Mouse (Mus musculus) embryo, embryonic 10.5 days (tissue): ENCODE measurements around the gene Ing3.
A peak's percentile ranks its signal among the peaks of the same experiment; 100 is the strongest.

Source experiments
- DNase-seq: peaks from one replicate; pipeline ENCODE4 v3.0.0-alpha.2; 2015; ENCODE audit warnings: low spot score

The Ing3 gene

GRCm38 (mm10) chr6:21991151-21991550 lies 41.8 kb downstream of the Ing3 start:
- DNase-seq = no peak

GRCm38 (mm10) chr6:21993070-21993469 lies 43.7 kb downstream of the Ing3 start:
- no peak for DNase-seq

DNA sequence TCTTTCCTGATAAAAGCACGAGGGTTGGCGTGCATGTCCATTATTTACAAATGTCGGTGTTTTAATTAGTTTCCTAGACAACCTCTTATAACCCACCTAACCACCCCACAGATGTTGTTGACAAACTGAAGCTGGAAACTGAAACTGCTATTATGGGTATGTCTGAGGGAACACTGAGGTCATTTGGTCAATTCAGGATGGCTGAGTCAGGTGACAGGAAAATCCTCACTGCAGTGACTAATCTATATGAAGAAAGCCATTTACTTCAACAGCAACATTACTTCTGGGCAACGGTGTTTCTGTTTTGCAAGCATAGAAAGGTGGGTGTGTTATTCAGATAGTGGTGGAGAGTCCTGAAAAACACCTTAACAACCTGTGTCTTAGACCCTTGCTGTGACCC lies 48.8 kb downstream of the Ing3 start:
- DNase-seq = no peak

- peak; percentile 58 for DNase-seq
Observed at GRCm38 (mm10) chr6:21999025-21999424, 49.7 kb downstream of the Ing3 start.

DNA sequence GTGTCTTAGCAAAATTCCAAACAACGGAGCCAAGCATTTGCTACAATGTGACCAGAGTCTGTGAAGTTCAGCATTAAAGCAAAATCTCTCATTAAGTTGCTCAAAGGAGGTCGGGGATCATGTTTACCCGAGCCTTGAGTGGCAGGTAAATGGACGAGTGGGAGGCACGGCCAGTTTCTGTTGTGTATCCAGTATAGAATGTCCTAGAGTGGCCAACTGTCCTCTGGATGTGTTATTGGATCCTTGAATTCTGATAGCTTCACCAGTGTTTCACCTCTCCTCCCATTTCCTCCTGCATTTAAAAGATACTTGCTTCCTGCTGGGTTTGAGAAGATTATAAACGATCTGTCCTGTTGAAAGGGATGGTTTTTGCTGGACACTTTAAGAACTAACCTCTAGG lies 50.7 kb downstream of the Ing3 start:
- peak; percentile 50 for DNase-seq

DNA sequence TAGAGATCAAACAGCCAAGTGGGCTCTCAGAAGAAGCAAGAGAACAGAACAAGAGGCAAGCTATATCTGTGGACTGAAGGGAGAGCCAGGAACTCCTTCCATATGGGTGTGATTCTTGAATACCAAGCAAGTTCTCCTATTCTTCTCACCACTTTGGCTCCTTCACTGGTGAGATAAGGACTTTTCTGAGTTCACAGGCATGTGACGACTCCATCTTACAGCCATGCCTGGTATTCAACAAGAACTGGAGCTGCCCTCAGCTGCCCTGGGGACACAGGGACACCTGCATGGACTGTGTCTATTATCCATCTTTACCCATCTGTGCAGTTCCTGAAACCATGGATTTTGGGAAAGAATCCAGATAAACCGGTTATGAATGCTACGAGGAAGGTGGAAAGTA lies 51.5 kb downstream of the Ing3 start:
- DNase-seq = no peak

GRCm38 (mm10) chr6:22001284-22001916 lies 52.0 kb downstream of the Ing3 start:
- DNase-seq = no peak

- no peak for DNase-seq
Observed at GRCm38 (mm10) chr6:22002521-22003199, 53.3 kb downstream of the Ing3 start.

DNA sequence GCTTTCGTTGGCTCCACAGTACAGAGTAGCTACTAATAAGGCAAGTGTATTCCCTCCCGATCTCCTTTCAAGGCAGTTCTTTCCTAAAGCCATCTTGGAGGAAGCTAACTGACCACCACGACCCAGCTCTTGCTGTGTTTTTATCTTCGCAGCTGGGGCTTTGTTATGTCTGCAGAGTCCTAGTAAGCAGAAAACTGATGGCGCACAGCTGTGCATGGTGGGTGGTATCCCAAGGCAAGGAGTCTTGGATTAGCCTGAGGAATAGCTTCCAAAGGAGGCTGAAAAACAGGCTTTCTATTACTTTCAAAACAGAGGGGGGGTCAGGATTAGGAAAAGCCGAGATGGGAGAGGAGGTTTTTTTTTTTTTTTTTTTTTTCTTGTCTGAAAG lies 53.8 kb downstream of the Ing3 start:
- peak; percentile 79 for DNase-seq

DNA sequence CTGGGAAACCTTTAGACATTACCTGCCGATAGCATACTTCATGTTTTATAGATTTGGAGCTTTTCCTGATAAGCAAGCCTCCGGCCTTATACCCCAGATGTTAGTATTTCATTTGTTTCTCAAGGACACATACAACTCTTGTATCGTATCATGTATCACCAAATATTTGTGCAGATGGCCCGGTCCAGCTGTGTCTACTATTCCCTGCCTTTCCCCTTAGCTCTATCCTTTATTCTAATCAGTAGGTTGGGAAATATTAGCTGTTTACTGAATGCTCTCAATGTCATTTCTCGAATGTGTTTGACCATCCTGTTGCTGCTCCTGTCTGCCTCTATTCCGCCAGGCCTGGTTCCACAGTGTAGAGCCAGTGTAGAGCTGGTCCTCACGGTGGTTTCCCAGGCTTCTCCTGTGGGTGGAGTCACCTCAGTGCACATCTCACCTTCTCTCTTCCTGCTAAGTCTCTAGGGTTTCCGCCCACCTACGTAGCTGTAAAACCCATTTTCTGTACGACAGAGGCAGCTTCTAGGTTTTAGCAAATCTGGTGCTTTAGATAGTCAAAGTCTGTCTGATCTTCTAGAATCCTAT lies 54.7 kb downstream of the Ing3 start:
- no peak for DNase-seq

- no peak for DNase-seq
Observed at GRCm38 (mm10) chr6:22008346-22008745, 59.0 kb downstream of the Ing3 start.

GRCm38 (mm10) chr6:22010258-22010657 lies 60.9 kb downstream of the Ing3 start:
- DNase-seq = no peak

DNA sequence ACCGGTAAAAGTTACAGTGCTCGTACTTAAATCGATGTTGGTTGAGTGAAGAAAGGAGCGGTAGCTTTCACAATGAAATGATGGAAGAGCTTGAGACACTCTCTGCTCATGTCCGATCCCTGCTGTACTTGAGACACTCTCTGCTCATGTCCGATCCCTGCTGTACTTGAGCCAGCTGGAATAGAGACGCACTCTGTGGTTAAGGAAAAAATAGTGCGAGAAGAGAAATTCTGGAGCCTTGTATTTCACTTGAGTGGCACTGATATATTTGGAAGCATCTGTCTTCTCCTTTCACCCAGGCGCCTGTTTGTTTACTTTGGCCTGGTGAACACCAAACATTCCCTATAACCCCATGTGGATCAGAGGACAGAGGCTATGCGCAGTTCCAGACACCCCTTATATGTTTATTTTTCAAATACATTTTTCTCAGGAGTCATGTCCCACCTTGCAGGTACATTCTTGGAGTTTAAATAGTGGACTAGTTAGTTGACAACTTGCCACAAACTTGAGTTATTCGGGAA lies 61.5 kb downstream of the Ing3 start:
- no peak for DNase-seq

GRCm38 (mm10) chr6:22011546-22011945 lies 62.2 kb downstream of the Ing3 start:
- DNase-seq = no peak

DNA sequence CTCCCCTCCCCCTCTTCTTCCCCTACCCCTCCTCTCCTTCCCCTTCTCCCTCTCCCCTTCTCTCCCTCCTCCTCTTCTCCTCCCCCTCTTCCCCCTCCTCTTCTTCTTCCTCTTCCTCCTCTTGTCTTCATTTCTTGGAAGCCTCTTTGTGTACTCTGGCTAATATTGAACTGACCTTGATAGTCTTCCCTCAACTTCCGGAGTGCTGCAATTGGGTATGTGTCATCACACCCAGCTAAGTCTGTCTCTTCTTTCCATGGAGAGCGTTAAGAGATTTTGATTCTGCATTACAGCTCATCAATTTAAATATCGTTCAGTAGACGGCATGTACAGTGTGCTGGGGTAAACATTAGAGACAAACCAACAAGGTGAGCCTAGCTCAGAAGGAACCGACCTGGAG lies 62.7 kb downstream of the Ing3 start:
- DNase-seq = no peak

DNA sequence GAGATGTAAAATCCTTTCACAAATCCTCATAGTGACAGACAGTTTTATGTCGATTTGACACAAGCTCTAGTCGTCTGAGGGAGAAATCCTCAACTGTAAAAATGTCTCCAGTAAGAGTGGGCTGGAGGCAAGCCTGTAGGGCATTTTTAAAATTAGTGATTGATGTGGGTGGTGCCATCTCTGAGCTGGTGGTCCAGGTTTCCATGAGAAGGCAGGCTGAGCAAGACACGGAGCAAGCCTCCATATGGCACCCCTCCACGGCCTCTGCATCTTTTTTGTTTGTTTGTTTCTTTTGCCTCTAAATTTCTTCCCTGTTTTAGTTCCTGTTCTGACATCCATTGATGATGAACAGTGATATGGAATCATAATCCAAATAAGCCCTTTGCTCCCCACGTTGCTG lies 63.1 kb downstream of the Ing3 start:
- no peak for DNase-seq

DNA sequence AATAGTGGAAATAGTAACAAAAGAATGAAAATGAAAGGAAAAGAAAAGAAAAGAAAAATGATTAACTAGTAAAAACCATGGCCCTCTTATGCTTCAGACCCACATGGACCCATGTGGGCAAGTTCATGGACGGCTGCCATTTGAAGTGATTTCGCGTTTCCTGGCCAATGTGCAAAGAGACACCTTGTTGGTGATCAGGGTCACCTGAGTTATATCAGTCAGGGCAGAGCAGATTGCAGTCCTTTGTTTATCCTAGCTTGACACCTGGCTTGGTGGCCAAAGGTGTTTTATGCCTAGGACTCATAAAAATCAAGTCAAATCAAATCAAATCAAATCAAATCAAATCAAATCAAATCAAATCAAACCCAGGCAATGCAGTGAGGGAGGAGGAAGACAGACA lies 64.0 kb downstream of the Ing3 start:
- no peak for DNase-seq

DNA sequence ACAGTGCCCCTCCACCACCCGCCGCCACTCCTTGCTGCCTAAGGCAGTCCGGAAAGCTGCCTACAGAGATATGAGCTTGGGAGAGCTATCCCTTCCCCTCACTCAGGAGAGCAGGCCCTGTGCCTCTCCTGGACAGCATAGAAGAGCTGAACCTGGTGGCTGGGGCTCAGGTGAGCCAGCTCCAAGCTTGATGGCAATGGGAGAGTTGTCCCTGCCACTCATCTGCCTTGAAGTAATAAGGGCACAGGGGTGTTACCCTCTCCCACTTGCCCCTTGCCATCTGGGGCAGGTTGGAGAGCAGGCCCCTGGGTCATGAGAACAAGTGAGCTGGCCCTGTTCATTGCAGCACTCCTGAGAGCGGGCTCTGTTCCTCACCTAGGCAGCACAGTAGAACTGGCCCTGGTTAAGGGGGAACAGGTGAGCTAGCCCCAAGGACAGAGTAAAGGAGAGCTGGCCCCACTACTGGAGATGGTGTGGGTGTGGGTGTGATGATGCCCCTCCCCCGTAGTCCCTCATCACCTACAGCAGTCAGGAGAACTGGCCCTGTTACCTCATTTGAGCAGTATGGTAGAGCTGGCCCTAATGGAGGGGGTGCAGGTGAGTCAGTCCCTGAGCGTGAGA lies 65.0 kb downstream of the Ing3 start:
- no peak for DNase-seq

GRCm38 (mm10) chr6:22017631-22018030 lies 68.3 kb downstream of the Ing3 start:
- no peak for DNase-seq

- DNase-seq = no peak
Observed at GRCm38 (mm10) chr6:22018768-22019445, 69.5 kb downstream of the Ing3 start.

- no peak for DNase-seq
Observed at GRCm38 (mm10) chr6:22019637-22020036, 70.3 kb downstream of the Ing3 start.

DNA sequence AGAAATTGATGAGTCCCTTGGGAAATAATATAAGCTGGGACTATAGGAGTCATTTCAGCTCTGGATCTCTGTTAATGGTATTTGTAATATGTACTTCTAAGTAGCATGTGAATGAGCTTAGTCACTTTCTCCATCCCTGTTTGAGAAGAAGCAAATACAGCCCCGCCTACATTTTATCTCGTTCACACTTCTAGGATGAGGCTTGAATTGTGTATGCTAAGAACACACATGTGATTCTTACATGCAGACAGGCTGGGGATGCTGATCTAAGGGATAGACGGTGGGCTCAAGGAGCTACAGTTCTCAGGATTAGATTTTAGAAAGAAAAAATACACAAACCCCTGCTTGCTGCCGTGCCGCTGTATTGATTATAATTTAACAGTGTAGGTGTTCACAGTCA lies 71.3 kb downstream of the Ing3 start:
- no peak for DNase-seq
